Mouse (Mus musculus) right cerebral cortex, adult 18-20 months (tissue): ENCODE measurements at regions not wholly inside any gene's neighbourhood (a gene's known extent, or its start where the extent isn't known, plus 50 kb on each side); places are given as distances from the start of the nearest gene placed in this dataset.
A peak's percentile ranks its signal among the peaks of the same experiment; 100 is the strongest.

ENCODE experiments used
- DNase-seq: peaks from one replicate; pipeline ENCODE4 v3.0.0; 2022; ENCODE audit warnings: mixed read lengths

- DNase-seq = peak; percentile 44
Observed at GRCm38 (mm10) chr12:60820979-60821378, 702.0 kb upstream of the Lrfn5 start.
